Mouse (Mus musculus): ENCODE results near the gene Vmn2r26.
"Not testable (repeated sequence)": the region's sequence is repeated elsewhere in the genome, so short reads cannot be mapped to it uniquely, and the experiment has no call there.

Gene Vmn2r26

DNA sequence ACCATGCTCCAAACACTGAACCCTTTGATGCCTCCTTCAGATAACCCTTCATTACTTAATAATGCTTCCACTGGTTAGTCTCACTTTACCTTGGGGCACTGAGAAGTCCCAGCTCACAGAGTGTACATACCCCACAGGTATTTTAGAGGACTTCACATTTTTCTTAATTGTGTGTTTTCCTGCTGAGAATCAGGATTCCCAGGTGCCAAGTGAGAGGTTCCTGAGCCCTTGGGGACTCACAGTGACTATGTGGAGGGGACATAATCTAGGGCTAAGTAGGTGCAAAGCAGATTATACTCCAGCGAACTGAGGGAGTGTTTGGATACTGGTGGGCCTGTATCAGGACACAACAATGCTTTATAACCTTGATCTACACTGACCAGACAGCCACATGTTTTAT, at the start of gene Vmn2r26:
Vmn2r26 (plus strand) TSS at position 301 of the 400 bp plus-strand sequence.
- DNase-seq (ENCODE audit: low spot score): not testable (repeated sequence)

DNA sequence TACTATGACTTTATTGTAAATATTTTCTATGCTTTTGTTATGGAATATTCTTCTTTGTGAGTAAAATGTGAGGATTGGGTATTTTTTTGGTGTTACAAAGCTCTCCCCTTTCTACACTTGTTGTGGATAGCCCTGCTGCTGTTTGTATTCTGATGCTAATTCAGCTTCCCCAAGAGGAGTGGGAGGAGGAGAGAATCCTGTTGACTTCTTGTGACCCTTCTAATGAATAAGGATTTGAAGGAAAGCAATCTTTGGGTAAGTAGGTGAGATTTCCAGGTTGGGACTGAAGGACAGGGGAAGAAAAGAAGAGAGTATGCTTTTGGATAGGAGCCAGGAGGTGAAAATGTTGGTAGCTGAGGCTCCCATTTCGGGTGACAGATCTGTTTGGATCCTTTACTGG, 3.5 kb upstream of the Vmn2r26 start:
- DNase-seq (ENCODE audit: low spot score): no peak

DNA sequence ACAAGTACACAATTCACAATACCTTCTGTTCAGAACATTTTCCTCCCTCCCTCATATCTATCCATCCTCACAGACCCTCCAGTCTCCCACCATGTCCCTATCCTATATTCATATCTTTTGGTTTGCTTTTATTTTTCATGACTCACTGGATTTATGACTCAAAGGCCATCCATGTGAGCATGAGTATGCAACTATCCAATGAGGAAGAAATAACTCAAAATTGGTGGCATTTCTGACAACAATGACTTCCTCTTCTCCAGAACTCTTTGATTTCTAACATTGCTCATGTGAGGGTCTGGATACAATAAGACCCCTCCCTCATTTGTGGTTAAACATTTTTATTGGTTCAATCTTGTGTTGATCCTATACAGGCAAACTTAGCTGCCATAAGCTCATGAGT, 24.0 kb downstream of the Vmn2r26 start:
- no peak for DNase-seq (ENCODE audit: low spot score)

DNA sequence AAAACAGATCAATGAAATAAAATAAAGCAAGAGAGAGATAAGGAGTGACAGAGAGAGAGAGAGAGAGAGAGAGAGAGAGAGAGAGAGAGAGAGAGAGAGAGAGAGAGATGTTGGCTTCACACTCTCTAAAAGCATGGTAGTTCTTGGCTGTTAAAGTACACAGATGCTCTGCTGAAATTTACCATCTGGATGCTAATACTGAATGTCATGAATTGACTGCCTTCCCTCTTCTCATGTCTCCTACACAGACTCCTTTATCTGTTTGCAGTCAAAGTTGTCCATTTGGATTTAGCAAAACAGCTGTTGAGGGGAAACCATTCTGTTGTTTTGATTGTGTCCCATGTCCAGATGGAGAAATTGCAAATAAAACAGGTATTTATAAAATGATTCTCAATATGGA, 29.2 kb downstream of the Vmn2r26 start:
- not testable (repeated sequence) for DNase-seq (ENCODE audit: low spot score)

DNA sequence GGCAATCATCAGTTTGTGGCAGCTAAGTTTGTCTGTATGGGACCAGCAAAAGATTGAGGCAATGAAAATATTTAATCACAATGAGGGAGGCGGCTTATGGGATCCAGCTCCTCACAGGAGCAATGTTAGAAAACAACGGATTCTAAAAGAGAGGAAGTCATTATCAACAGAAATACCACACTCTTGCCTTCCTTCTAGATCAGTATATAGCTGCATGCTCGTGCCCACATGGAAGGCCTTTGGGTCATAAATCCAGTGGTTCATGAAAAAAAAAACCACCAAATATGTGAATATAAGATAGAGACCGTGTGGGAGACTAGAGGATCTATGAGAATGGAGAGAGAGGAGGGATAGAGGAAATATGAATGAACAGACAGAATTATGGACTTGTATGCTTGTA, 78.0 kb downstream of the Vmn2r26 start:
- no peak for DNase-seq (ENCODE audit: low spot score)

Measured in lung, postnatal 25 days (tissue).